ENCODE assay signal across 9 mouse cellular contexts in genomic region chr8:84834002-84834865, GRCm38 (mm10). TPM values are rescaled to one million over a fixed set of nuclear protein-coding genes. Genes with fewer than 3 reads are reported as not detected.
DNase-seq lines count a peak whose midpoint lies in the region; ATAC-seq and TF ChIP-seq lines count a peak whose summit lies in the region.
"Had no signal": no experiment of that assay in that cellular context is flagged by ENCODE, and none has a peak within 500 bp of the region (broad histone marks: within the 10 kb centered on the region; RNA-seq: fewer than 3 reads in every experiment).

No protein-coding gene starts in this region.

- ATAC-seq in heart, embryonic 15.5 days (replicated peaks; ENCODE audit: insufficient number of reproducible peaks, insufficient read depth, low FRiP score, low read depth), result no peak
- peak; percentile 61 for ATAC-seq in forebrain, embryonic 13.5 days
- no peak for ATAC-seq in liver, embryonic 16.5 days (ENCODE audit: low read depth)
- no peak for ATAC-seq in CD4-positive, CD25-positive, alpha-beta regulatory T cell, adult 4 months
- ATAC-seq in inflammation-experienced regulatory T-cells, adult 6 months, result no peak
- no peak for ATAC-seq in monocyte, adult 5-6 weeks (replicated peaks; ENCODE audit: insufficient number of reproducible peaks, low FRiP score, low TSS enrichment, poor library complexity, severe bottlenecking)

- H3K9ac ChIP-seq in heart, embryonic 15.5 days, result no peak overlapping the region
- H3K9ac ChIP-seq in forebrain, embryonic 13.5 days, result peak overlapping the region; percentile 27; the same call in 1 of the 2 replicates
- peak overlapping the region; percentile 44 for H3K9ac ChIP-seq in liver, embryonic 16.5 days (ENCODE audit: low read depth, low read length)

- no peak overlapping the region for H3K4me3 ChIP-seq in heart, embryonic 15.5 days
- no peak overlapping the region for H3K4me3 ChIP-seq in heart, embryonic 10.5 days
- 0 out of 2 replicates have a peak overlapping the region, but pooled peaks have one; percentile 10 for H3K4me3 ChIP-seq in E14TG2a.4 (replicated peaks; ENCODE audit: low read length)
- peak overlapping the region; percentile 88; the same call in 1 of the 2 replicates for H3K4me3 ChIP-seq in forebrain, embryonic 13.5 days
- peak overlapping the region; percentile 96; the same call in 1 of the 2 replicates for H3K4me3 ChIP-seq in liver, embryonic 16.5 days (ENCODE audit: low read depth, low read length)

- H3K4me2 ChIP-seq in heart, embryonic 15.5 days, result no peak overlapping the region
- H3K4me2 ChIP-seq in forebrain, embryonic 13.5 days, result peak overlapping the region; percentile 74; the same call in 1 of the 2 replicates
- H3K4me2 ChIP-seq in liver, embryonic 16.5 days (ENCODE audit: low read depth, low read length), result peak overlapping the region; percentile 67

- no peaks in the 10 kb centered on the region for H3K27me3 ChIP-seq in heart, embryonic 15.5 days
- no peaks in the 10 kb centered on the region for H3K27me3 ChIP-seq in heart, embryonic 10.5 days (ENCODE audit: insufficient read depth, poor library complexity, severe bottlenecking)
- no peaks in the 10 kb centered on the region for H3K27me3 ChIP-seq in E14TG2a.4 (ENCODE audit: insufficient read depth, low read length)
- H3K27me3 ChIP-seq in forebrain, embryonic 13.5 days, result no peaks in the 10 kb centered on the region
- H3K27me3 ChIP-seq in liver, embryonic 16.5 days (ENCODE audit: control insufficient read depth, insufficient read depth, low read depth, low read length), result no peaks in the 10 kb centered on the region

- H3K9me3 ChIP-seq in heart, embryonic 15.5 days (replicated peaks), result no peaks in the 10 kb centered on the region
- H3K9me3 ChIP-seq in heart, embryonic 10.5 days, result no peaks in the 10 kb centered on the region
- H3K9me3 ChIP-seq in E14TG2a.4 (ENCODE audit: low read length), result no peaks in the 10 kb centered on the region
- H3K9me3 ChIP-seq in forebrain, embryonic 13.5 days (replicated peaks), result no peaks in the 10 kb centered on the region
- H3K9me3 ChIP-seq in liver, embryonic 16.5 days (replicated peaks; ENCODE audit: control insufficient read depth, low read length), result no peaks in the 10 kb centered on the region

- peaks cover 51% of the 10 kb centered on the region for H3K36me3 ChIP-seq in heart, embryonic 15.5 days
- H3K36me3 ChIP-seq in heart, embryonic 10.5 days, result peaks cover 52% of the 10 kb centered on the region
- H3K36me3 ChIP-seq in E14TG2a.4 (ENCODE audit: insufficient read depth, low read length), result peaks cover 61% of the 10 kb centered on the region
- H3K36me3 ChIP-seq in forebrain, embryonic 13.5 days (ENCODE audit: poor library complexity, severe bottlenecking), result peaks cover 51% of the 10 kb centered on the region
- H3K36me3 ChIP-seq in liver, embryonic 16.5 days (ENCODE audit: control insufficient read depth, insufficient read depth), result peaks cover 45% of the 10 kb centered on the region

- WGBS in heart, embryonic 15.5 days, result 81% methylated on average over 19 of the region's 19 CpGs
- WGBS in heart, embryonic 10.5 days, result 89% methylated on average over 19 of the region's 19 CpGs
- WGBS in forebrain, embryonic 13.5 days, result 80% methylated on average over 19 of the region's 19 CpGs
- 82% methylated on average over 19 of the region's 19 CpGs for WGBS in liver, embryonic 16.5 days (ENCODE audit: insufficient replicate concordance)

- peak overlapping the region; percentile 48 for H3K27ac ChIP-seq in heart, embryonic 15.5 days
- no peak overlapping the region for H3K27ac ChIP-seq in heart, embryonic 10.5 days
- peak overlapping the region; percentile 95 for H3K27ac ChIP-seq in forebrain, embryonic 13.5 days
- H3K27ac ChIP-seq in liver, embryonic 16.5 days (ENCODE audit: low read length), result peak overlapping the region; percentile 97

- no peak for DNase-seq in heart, embryonic 10.5 days (ENCODE audit: low spot score)
- DNase-seq: heart, adult 18-20 months had no signal

- no peak for TF ChIP-seq CTCF in E14TG2a.4 (conservative IDR thresholded peaks at IDR 0.05; ENCODE audit: low read length)

- H3K4me1 ChIP-seq in heart, embryonic 15.5 days (replicated peaks), result peaks cover 41% of the 10 kb centered on the region
- H3K4me1 ChIP-seq in heart, embryonic 10.5 days, result peaks cover 39% of the 10 kb centered on the region
- peaks cover 67% of the 10 kb centered on the region for H3K4me1 ChIP-seq in E14TG2a.4 (replicated peaks; ENCODE audit: low read depth, low read length)
- peaks cover 50% of the 10 kb centered on the region for H3K4me1 ChIP-seq in forebrain, embryonic 13.5 days
- H3K4me1 ChIP-seq in liver, embryonic 16.5 days (ENCODE audit: control insufficient read depth, low read depth, low read length), result peaks cover 63% of the 10 kb centered on the region

RNA-seq across cellular contexts. Expression of gene Gadd45gip1, which starts 2.9 kb away (rescaled TPM):
- 45.3 and 46.5 TPM in 2 replicates for polyA plus RNA-seq in heart, embryonic 15.5 days (2015; fragmentation: Nextera tagmentation; extraction: Ambion mirVana)
- 57.3 and 60.5 TPM in 2 replicates for polyA plus RNA-seq in heart, embryonic 10.5 days (2016; fragmentation: Nextera tagmentation; extraction: Ambion mirVana)
- 42.6 and 47.0 TPM in 2 replicates for polyA plus RNA-seq in forebrain, embryonic 13.5 days (2015; fragmentation: Nextera tagmentation; extraction: Ambion mirVana)
- 41.5 and 41.9 TPM in 2 replicates for polyA plus RNA-seq in liver, embryonic 16.5 days (2015; fragmentation: Nextera tagmentation; extraction: Ambion mirVana)
- 10 to 100 TPM; 14.3 to 16.4 TPM for polyA plus RNA-seq in CD4-positive, CD25-positive, alpha-beta regulatory T cell, adult 4 months (2017; shearing (Covaris generic))
- polyA plus RNA-seq in inflammation-experienced regulatory T-cells, adult 6 months (2017; shearing (Covaris generic)), result 10 to 100 TPM; 14.6 to 16.7 (median 16.1) TPM
- 10.0 to 12.8 TPM (median 11.2 TPM) in 3 replicates for total RNA-seq in monocyte, adult 5-6 weeks (2017)

RNA-seq across cellular contexts. Expression of gene Rad23a, which starts 6.2 kb away (rescaled TPM):
- polyA plus RNA-seq in heart, embryonic 15.5 days (2015; fragmentation: Nextera tagmentation; extraction: Ambion mirVana), result 107 and 123 TPM in 2 replicates
- 137 and 154 TPM in 2 replicates for polyA plus RNA-seq in heart, embryonic 10.5 days (2016; fragmentation: Nextera tagmentation; extraction: Ambion mirVana)
- 93.9 and 114 TPM in 2 replicates for polyA plus RNA-seq in forebrain, embryonic 13.5 days (2015; fragmentation: Nextera tagmentation; extraction: Ambion mirVana)
- polyA plus RNA-seq in liver, embryonic 16.5 days (2015; fragmentation: Nextera tagmentation; extraction: Ambion mirVana), result 294 and 307 TPM in 2 replicates
- polyA plus RNA-seq in CD4-positive, CD25-positive, alpha-beta regulatory T cell, adult 4 months (2017; shearing (Covaris generic)), result 100 to 1,000 TPM; 139 to 160 TPM
- polyA plus RNA-seq in inflammation-experienced regulatory T-cells, adult 6 months (2017; shearing (Covaris generic)), result 100 to 1,000 TPM; 128 to 152 (median 145) TPM
- 31.6 to 37.2 TPM (median 34.2 TPM) in 3 replicates for total RNA-seq in monocyte, adult 5-6 weeks (2017)

RNA-seq across cellular contexts. Expression of gene Dand5, which starts 11.6 kb away (rescaled TPM):
- 5.8 and 6.4 TPM in 2 replicates for polyA plus RNA-seq in heart, embryonic 15.5 days (2015; fragmentation: Nextera tagmentation; extraction: Ambion mirVana)
- polyA plus RNA-seq in heart, embryonic 10.5 days (2016; fragmentation: Nextera tagmentation; extraction: Ambion mirVana), result 5.3 TPM in 2 replicates
- 7.3 and 8.2 TPM in 2 replicates for polyA plus RNA-seq in forebrain, embryonic 13.5 days (2015; fragmentation: Nextera tagmentation; extraction: Ambion mirVana)
- polyA plus RNA-seq in liver, embryonic 16.5 days (2015; fragmentation: Nextera tagmentation; extraction: Ambion mirVana), result 2.5 and 3.0 TPM in 2 replicates
- polyA plus RNA-seq in CD4-positive, CD25-positive, alpha-beta regulatory T cell, adult 4 months (2017; shearing (Covaris generic)), result 1 to 10 TPM; 4.9 to 7.6 TPM
- 1 to 10 TPM; 4.7 to 5.6 (median 5.4) TPM for polyA plus RNA-seq in inflammation-experienced regulatory T-cells, adult 6 months (2017; shearing (Covaris generic))
- total RNA-seq in monocyte, adult 5-6 weeks (2017), result 3.6 to 4.0 TPM (median 3.8 TPM) in 3 replicates

RNA-seq across cellular contexts. Expression of gene Calr, which starts 12.5 kb away (rescaled TPM):
- polyA plus RNA-seq in heart, embryonic 15.5 days (2015; fragmentation: Nextera tagmentation; extraction: Ambion mirVana), result 525 and 658 TPM in 2 replicates
- 881 and 1,047 TPM in 2 replicates for polyA plus RNA-seq in heart, embryonic 10.5 days (2016; fragmentation: Nextera tagmentation; extraction: Ambion mirVana)
- 549 and 569 TPM in 2 replicates for polyA plus RNA-seq in forebrain, embryonic 13.5 days (2015; fragmentation: Nextera tagmentation; extraction: Ambion mirVana)
- 473 and 480 TPM in 2 replicates for polyA plus RNA-seq in liver, embryonic 16.5 days (2015; fragmentation: Nextera tagmentation; extraction: Ambion mirVana)
- polyA plus RNA-seq in CD4-positive, CD25-positive, alpha-beta regulatory T cell, adult 4 months (2017; shearing (Covaris generic)), result 100 to 1,000 TPM; 250 to 281 TPM
- polyA plus RNA-seq in inflammation-experienced regulatory T-cells, adult 6 months (2017; shearing (Covaris generic)), result 100 to 1,000 TPM; 278 to 341 (median 290) TPM
- 1,036 to 1,300 TPM (median 1,079 TPM) in 3 replicates for total RNA-seq in monocyte, adult 5-6 weeks (2017)

RNA-seq across cellular contexts. Expression of gene Farsa, which starts 22.6 kb away (rescaled TPM):
- 44.5 and 62.5 TPM in 2 replicates for polyA plus RNA-seq in heart, embryonic 15.5 days (2015; fragmentation: Nextera tagmentation; extraction: Ambion mirVana)
- polyA plus RNA-seq in heart, embryonic 10.5 days (2016; fragmentation: Nextera tagmentation; extraction: Ambion mirVana), result 80.8 and 108 TPM in 2 replicates
- polyA plus RNA-seq in forebrain, embryonic 13.5 days (2015; fragmentation: Nextera tagmentation; extraction: Ambion mirVana), result 123 and 127 TPM in 2 replicates
- polyA plus RNA-seq in liver, embryonic 16.5 days (2015; fragmentation: Nextera tagmentation; extraction: Ambion mirVana), result 52.7 and 53.1 TPM in 2 replicates
- 100 to 1,000 TPM in 1 of 2 experiments, 10 to 100 TPM in 1; 67.4 to 122 TPM for polyA plus RNA-seq in CD4-positive, CD25-positive, alpha-beta regulatory T cell, adult 4 months (2017; shearing (Covaris generic))
- 10 to 100 TPM; 48.1 to 76.0 (median 58.3) TPM for polyA plus RNA-seq in inflammation-experienced regulatory T-cells, adult 6 months (2017; shearing (Covaris generic))
- 32.5 to 56.1 TPM (median 35.3 TPM) in 3 replicates for total RNA-seq in monocyte, adult 5-6 weeks (2017)

Comparison
In these comparisons a context has a peak if more than half of its experiments do, and no peak if none do; other contexts are left out.
1. H3K4me3 ChIP-seq: peak in E14TG2a.4 (single experiment), forebrain, embryonic 13.5 days (single experiment) and liver, embryonic 16.5 days (single experiment); none in heart, embryonic 15.5 days (single experiment) and heart, embryonic 10.5 days (single experiment).